Mouse (Mus musculus) right cerebral cortex, postnatal 25 days (tissue): ENCODE data around the gene Srsf1.
"Not testable (repeated sequence)": the region's sequence is repeated elsewhere in the genome, so short reads cannot be mapped to it uniquely, and the experiment has no call there.

Source experiments
- DNase-seq: peaks from one replicate; pipeline ENCODE4 v3.0.0; 2022

Gene Srsf1

GRCm38 (mm10) chr11:88044314-88044713 lies 2.9 kb upstream of the Srsf1 start:
- DNase-seq = no peak

DNA sequence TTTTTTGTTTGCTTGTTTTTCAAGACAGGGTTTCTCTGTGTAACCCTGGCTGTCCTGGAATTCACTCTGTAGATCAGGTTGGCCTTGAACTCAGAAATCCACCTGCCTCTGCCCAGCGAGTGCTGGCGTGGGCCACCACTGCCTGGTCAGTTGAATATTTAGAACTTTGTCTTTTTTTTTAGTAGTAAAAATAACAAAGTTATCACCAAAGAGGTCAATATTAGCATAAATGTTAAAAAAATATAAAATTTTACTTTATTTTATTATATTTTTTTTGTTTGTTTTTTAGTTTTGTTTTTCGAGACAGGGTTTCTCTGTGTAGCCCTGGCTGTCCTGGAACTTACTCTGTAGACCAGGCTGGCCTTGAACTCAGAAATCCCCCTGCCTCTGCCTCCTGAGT lies 2.0 kb upstream of the Srsf1 start:
- not testable (repeated sequence) for DNase-seq

DNA sequence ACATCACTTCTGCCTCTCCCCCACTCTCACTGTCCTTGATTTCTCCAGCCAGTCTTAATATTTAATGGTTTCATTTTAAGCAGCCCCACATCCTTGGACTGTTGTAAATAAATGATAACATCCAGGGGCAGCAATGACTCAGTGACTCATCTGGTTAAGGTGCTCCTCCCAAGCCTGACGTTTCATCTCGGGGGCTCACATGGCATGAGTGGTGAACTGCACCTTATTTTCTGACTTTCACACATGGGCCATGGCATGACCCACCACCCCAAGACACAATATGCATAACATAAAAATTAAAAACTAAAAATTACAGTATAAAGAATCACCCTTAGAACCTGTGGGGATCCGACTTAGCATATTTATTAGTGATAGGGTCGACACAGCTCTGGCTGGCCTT lies 1.3 kb upstream of the Srsf1 start:
- no peak for DNase-seq

- no peak for DNase-seq
These were observed 743 bp upstream of the Srsf1 start for GRCm38 (mm10) chr11:88046323-88046937.

DNA sequence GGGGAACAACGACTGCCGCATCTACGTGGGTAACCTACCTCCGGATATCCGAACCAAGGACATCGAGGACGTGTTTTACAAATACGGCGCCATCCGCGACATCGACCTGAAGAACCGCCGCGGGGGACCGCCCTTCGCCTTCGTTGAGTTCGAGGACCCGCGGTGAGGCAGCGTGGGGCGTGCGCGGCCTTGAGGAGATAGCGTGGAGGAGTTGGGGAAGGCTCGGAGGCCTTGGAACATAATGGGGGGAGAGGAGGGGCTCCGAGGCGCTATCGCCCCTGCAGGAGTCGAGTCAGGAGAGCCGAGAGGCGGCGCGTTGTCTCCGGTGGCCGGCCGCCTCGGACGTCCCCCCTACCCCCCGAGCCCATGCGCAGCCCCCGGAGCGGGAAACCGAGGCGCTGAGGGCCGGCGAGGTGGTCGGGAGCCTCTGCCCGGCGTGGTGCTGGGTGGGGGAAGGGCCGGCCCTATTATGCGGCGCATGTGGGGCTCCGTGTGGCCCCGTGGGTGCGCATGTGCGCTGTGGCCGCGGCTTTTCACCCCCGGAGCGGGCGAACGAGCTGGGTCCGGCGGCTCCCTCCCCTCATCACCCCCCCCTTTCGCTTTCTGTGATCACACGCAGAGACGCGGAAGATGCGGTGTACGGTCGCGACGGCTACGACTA lies 828 bp downstream of the Srsf1 start:
- DNase-seq = peak; percentile 76

GRCm38 (mm10) chr11:88048961-88049670 lies 1.9 kb downstream of the Srsf1 start:
- DNase-seq = no peak

DNA sequence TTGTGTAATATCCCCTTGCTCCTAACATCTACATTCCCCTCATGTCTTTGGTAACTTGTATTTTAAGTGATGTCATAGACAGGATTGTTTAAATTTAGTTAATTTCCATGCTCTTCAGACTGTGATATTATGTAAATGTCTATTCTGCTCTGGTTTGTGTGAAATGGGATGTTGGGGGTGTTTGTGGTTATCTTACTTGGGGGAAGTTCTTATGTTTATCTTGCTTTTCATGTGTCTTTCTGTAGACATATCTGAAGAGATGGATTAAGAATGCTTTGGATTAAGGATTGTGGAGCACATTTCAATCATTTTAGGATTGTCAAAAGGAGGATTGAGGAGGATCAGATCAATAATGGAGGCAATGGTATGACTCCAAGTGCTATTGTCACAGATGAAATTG lies 2.6 kb downstream of the Srsf1 start:
- DNase-seq = no peak

GRCm38 (mm10) chr11:88052638-88053037 lies 5.5 kb downstream of the Srsf1 start:
- no peak for DNase-seq

- no peak for DNase-seq
These were observed 6.6 kb downstream of the Srsf1 start for GRCm38 (mm10) chr11:88053821-88054220.

GRCm38 (mm10) chr11:88054589-88054988 lies 7.4 kb downstream of the Srsf1 start:
- no peak for DNase-seq

- no peak for DNase-seq
These were observed 8.6 kb downstream of the Srsf1 start for GRCm38 (mm10) chr11:88055777-88056176.

DNA sequence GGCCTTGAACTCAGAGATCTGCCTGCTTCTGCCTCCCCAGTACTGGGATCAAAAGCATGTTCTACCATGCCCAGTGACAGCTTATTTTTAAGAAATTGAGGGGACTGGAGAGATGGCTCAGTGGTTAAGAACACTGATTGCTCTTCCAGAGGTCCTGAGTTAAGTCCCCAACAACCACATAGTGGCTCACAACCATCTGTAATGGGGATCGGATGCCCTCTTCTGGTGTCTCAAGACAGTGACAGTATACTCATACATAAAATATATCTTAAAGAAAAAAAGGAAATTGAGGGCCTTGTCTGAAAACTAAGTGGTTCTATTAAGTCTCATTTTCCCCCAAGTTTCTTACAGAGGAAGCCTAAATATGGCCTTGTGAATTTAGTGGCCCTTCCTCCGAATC lies 10.6 kb downstream of the Srsf1 start:
- no peak for DNase-seq

GRCm38 (mm10) chr11:88059141-88059540 lies 12.0 kb downstream of the Srsf1 start:
- DNase-seq = no peak

- no peak for DNase-seq
These were observed 14.9 kb downstream of the Srsf1 start for GRCm38 (mm10) chr11:88061892-88062625.

DNA sequence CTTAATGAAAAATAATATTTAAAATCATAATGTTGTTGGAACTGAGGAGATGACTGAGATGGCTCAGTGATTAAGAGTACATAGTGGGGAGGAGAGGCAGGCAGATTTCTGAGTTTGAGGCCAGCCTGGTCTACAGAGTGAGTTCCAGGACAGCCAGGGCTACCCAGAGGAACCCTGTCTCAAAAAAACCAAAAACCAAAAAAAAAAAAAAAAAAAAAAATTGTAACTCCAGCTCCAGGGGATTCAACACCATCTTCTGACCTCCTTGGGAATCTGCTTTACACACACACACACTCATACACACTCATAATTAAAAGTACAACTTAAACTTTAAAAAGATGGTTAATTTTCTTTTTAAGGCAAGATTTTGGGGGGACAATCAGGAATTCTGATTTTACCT lies 18.6 kb downstream of the Srsf1 start:
- no peak for DNase-seq

DNA sequence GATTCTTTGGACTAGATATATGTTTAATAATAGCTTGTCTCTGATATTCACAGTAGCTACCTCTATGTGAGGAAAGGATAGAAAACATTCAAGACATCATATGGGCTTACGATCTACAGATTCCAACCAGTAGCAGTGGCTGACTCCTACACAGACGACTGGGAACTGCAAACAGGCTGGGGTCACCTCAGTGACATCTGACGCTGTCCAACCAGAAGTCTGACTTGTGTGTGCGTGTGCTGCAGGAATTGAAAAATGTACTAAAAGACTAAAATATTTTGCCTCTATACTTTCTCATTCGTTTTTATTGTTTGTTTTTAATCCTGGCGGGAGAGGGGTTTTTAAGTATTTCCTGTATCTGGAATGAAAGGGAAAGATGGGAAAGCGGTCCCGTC lies 20.0 kb downstream of the Srsf1 start:
- peak; percentile 9 for DNase-seq

DNA sequence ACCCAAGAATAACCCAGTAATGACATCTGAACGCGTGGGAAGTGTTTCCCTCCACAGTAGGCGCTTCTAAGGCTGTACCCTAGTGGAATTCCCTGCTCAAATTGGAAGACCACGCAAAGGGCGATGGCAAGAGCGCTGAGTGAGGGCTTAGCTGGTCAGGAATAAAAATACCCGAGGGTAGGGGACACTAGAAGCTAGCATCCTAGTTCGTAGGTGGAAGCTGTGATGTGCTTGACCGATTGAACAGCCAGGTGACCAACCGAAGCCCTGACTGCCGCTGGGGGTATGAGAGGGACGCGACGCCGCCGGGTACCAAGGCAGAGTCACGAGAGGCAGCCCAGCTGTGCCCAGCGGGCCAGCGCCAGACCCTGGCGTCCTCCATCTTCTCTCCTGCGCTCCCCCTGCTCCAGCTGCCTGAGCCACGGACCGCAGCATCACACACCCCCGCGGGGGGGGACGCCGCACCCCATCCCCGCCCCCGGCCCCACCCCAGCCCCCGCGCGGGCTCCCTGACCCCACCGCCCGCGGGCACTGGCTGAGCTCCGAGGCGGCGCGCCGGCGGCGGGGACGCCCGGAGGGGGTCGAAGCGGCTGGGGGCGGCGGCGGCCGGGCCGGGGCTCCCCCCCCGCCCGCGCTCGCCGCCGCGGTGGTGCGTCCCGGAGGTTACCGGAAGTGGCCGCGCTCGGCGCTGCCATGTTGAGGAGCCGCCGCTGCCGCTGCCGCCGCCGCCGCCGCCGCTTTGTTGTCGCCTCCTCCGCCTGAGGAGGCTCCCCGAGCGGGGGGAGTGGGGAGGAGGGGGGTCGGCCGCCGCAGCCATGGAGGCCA lies 20.6 kb downstream of the Srsf1 start, which contains the start of gene Vezf1:
TSS of gene Vezf1 (plus strand) at position 694 of the 825 bp plus-strand sequence.
- peak; percentile 74 for DNase-seq

DNA sequence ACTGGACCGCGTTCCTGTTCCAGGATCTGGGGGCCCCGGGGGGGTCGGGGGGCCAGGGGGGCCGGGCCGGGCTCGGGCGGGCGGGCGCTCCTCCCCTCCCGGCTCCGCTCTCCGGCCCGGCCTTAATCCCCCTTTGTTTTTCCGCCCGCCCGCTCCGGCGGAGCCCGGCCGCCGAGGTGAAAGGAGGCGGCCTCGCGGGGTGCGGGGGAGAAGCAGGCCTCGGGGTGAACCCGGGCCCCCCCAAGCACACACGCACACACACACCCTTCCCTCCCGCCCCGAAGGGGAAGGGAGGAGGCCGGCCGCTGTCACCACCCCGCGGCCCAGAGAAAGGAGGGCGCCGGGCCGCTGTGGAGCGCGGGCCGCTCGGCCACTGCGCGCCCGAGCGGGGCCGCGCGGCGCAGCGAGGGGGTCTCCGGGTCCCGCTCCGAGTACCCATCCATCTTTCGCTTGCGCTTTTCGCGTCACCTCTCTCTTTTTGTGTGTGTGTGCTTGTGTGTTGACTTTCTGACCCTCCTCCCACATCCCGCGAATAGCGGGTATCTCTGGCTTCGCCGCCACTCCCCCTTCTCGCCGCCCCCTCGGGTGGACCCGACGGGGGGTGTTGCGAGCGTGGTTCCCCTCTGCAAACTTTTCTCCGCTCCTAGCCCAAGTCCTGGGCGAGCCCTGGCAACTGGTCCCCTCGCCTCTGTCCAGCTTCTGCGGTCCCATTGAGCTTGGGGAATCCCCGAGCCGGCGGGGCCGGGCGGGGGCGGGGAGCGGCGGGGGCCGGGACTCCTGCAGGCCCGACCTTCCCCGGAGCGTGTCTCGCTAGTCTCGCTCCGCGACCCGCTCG lies 21.5 kb downstream of the Srsf1 start:
- peak; percentile 47 for DNase-seq

DNA sequence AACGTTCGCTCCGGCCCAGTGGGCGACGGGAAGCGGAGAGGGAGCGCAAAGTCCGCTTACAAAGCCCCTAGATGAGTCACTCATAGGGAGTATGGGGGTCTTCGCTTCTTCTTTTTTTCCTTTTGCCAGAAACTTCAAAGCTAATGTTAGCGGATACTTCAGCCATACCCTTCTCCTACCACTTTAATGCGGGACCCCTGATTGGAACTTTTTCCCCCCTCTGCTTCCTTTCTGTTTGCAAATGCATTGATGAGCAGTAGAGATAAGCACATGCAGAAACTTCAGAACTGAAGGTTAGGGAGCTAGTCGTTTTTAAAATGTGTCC lies 22.0 kb downstream of the Srsf1 start:
- DNase-seq = no peak

GRCm38 (mm10) chr11:88070392-88070791 lies 23.2 kb downstream of the Srsf1 start:
- DNase-seq = no peak

DNA sequence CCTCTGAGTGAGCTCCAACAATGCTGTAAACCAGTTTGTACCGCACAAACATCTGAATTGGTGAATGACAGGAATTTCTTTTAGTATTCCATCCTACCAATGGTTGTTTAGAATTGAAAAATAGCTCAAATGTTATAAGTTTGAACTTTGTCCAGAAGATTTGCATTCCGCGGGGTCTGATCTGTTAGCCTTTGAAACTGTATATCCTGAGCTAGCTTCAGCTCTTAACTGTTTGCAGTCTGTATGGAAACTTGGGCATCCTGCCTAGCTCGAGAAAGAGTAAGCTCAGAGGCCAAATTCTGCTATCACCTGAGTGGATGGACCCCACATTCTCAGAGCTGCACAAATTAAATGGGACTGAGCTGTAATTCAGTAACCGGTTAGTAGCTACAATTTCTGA lies 23.9 kb downstream of the Srsf1 start:
- no peak for DNase-seq
